Mouse (Mus musculus) left cerebral cortex, postnatal 4 days (tissue): ENCODE measurements at regions not wholly inside any gene's neighbourhood (a gene's known extent, or its start where the extent isn't known, plus 50 kb on each side); places are given as distances from the start of the nearest gene placed in this dataset.

Experiments
- DNase-seq: peaks from one replicate; pipeline ENCODE4 v3.0.0-alpha.2; 2022
- intact Hi-C: fragments of 180-260 bp; cut with DNase I; formaldehyde crosslinking; loops from one replicate; pipeline ENCODE4 v1.15.1; 2025

- DNase-seq: no peak
- intact Hi-C loops: no loop called here
These were observed 1682.9 kb downstream of the Cdh8 start for GRCm38 (mm10) chr8:97733338-97733737.

GRCm38 (mm10) chr8:97722627-97723026 lies 1693.6 kb downstream of the Cdh8 start:
- no peak for DNase-seq
- intact Hi-C loops: no loop called here

- intact Hi-C loops: no loop called here
- DNase-seq: no peak
These were observed 1714.6 kb downstream of the Cdh8 start for GRCm38 (mm10) chr8:97701706-97702105.

- DNase-seq: no peak
- intact Hi-C loops: no loop called here
These were observed 1751.9 kb downstream of the Cdh8 start for GRCm38 (mm10) chr8:97664404-97664803.

- intact Hi-C loops: no loop called here
- DNase-seq: no peak
These were observed 1754.1 kb downstream of the Cdh8 start for GRCm38 (mm10) chr8:97662144-97662543.

GRCm38 (mm10) chr8:97651802-97652201 lies 1763.5 kb upstream of the Got2 start:
- DNase-seq: peak; percentile 1
- intact Hi-C loops: no loop called here

- intact Hi-C loops: no loop called here
- no peak for DNase-seq
These were observed 1744.6 kb upstream of the Got2 start for GRCm38 (mm10) chr8:97632980-97633379.
